ENCODE assay signal across 33 mouse cellular contexts in genomic region chr3:137728689-137729088, GRCm38 (mm10). TPM values are rescaled to one million over a fixed set of nuclear protein-coding genes. Genes with fewer than 3 reads are reported as not detected.
DNase-seq lines count a peak whose midpoint lies in the region; ATAC-seq lines count a peak whose summit lies in the region.
"Had no signal": no experiment of that assay in that cellular context is flagged by ENCODE, and none has a peak within 500 bp of the region (broad histone marks: within the 10 kb centered on the region; RNA-seq: fewer than 3 reads in every experiment).

No protein-coding gene starts in this region.

- 86% methylated on average over 9 of the region's 9 CpGs for WGBS in forebrain, embryonic 13.5 days
- 93% methylated on average over 9 of the region's 9 CpGs for WGBS in forebrain, embryonic 11.5 days
- WGBS in hindbrain, embryonic 13.5 days, result 77% methylated on average over 9 of the region's 9 CpGs
- 91% methylated on average over 9 of the region's 9 CpGs for WGBS in hindbrain, embryonic 10.5 days
- WGBS in forebrain, embryonic 16.5 days, result 60% methylated on average over 9 of the region's 9 CpGs

- no peaks in the 10 kb centered on the region for H3K9me3 ChIP-seq in forebrain, embryonic 13.5 days (replicated peaks)
- H3K9me3 ChIP-seq in forebrain, embryonic 11.5 days (ENCODE audit: control insufficient read depth, low read length), result no peaks in the 10 kb centered on the region
- no peaks in the 10 kb centered on the region for H3K9me3 ChIP-seq in hindbrain, embryonic 13.5 days
- no peaks in the 10 kb centered on the region for H3K9me3 ChIP-seq in hindbrain, embryonic 10.5 days
- H3K9me3 ChIP-seq in forebrain, embryonic 16.5 days (ENCODE audit: control insufficient read depth, low read length), result no peaks in the 10 kb centered on the region
- H3K9me3 ChIP-seq: embryonic facial prominence, embryonic 10.5 days; embryonic facial prominence, embryonic 13.5 days; heart, embryonic 12.5 days; heart, embryonic 15.5 days; hindbrain, embryonic 15.5 days had no signal

- DNase-seq in forebrain, embryonic 11.5 days (ENCODE audit: low spot score), result no peak
- no peak for DNase-seq in hindbrain, embryonic 10.5 days (ENCODE audit: low spot score)
- peak; percentile 42 for DNase-seq in layer of hippocampus, adult 9-11 months
- no peak for DNase-seq in layer of hippocampus, postnatal 25 days (ENCODE audit: extremely low spot score in 1 of 2, low spot score in 1 of 2)
- no peak for DNase-seq in gastrocnemius, postnatal 4 days (ENCODE audit: low spot score in 2 of 2)
- DNase-seq: adrenal gland, adult 8-10 months; adrenal gland, postnatal 25 days; cerebellum, adult 11-12 months; cerebellum, adult 8-10 months; cerebellum, postnatal 10 days; cerebellum, postnatal 36 days; embryo, embryonic 11 days; gastrocnemius, adult 2 months; gastrocnemius, postnatal 14 days; heart, adult 18-20 months; heart, postnatal 10 days; heart, postnatal 36 days had no signal

- no peaks in the 10 kb centered on the region for H3K4me1 ChIP-seq in forebrain, embryonic 13.5 days
- no peaks in the 10 kb centered on the region for H3K4me1 ChIP-seq in forebrain, embryonic 11.5 days (replicated peaks; ENCODE audit: control insufficient read depth, insufficient read depth, low read length)
- no peaks in the 10 kb centered on the region for H3K4me1 ChIP-seq in hindbrain, embryonic 13.5 days (replicated peaks)
- peaks cover 6% of the 10 kb centered on the region; the same call in 1 of the 2 replicates for H3K4me1 ChIP-seq in hindbrain, embryonic 10.5 days (replicated peaks)
- 0 out of 2 replicates have a peak, but pooled peaks cover 3% of the 10 kb centered on the region for H3K4me1 ChIP-seq in forebrain, embryonic 16.5 days (replicated peaks; ENCODE audit: control insufficient read depth, insufficient read depth, low read length)
- H3K4me1 ChIP-seq: embryonic facial prominence, embryonic 10.5 days; heart, embryonic 15.5 days; hindbrain, embryonic 15.5 days had no signal

- H3K27ac ChIP-seq in forebrain, embryonic 13.5 days, result no peak overlapping the region
- H3K27ac ChIP-seq in forebrain, embryonic 11.5 days (ENCODE audit: low read depth, low read length), result no peak overlapping the region
- no peak overlapping the region for H3K27ac ChIP-seq in hindbrain, embryonic 13.5 days
- no peak overlapping the region for H3K27ac ChIP-seq in hindbrain, embryonic 10.5 days
- H3K27ac ChIP-seq in forebrain, embryonic 16.5 days (ENCODE audit: low read length), result no peak overlapping the region
- H3K27ac ChIP-seq: embryonic facial prominence, embryonic 10.5 days; embryonic facial prominence, embryonic 13.5 days; gastrocnemius, adult 2 months; heart, embryonic 15.5 days; hindbrain, embryonic 15.5 days had no signal

- ATAC-seq in forebrain, embryonic 13.5 days, result 0 out of 2 replicates have a peak, but pooled peaks have one; percentile 33
- ATAC-seq in forebrain, embryonic 11.5 days (replicated peaks; ENCODE audit: low FRiP score), result no peak
- ATAC-seq in hindbrain, embryonic 13.5 days (ENCODE audit: low FRiP score), result 0 out of 2 replicates have a peak, but pooled peaks have one; percentile 54
- ATAC-seq in forebrain, embryonic 16.5 days, result peak; percentile 49; the same call in 1 of the 2 replicates
- ATAC-seq: activated CD4-positive, CD25-positive, alpha-beta regulatory T cell, adult 4 months; intestine, postnatal 0 days had no signal

- no peaks in the 10 kb centered on the region for H3K36me3 ChIP-seq in forebrain, embryonic 13.5 days (ENCODE audit: poor library complexity, severe bottlenecking)
- no peaks in the 10 kb centered on the region for H3K36me3 ChIP-seq in forebrain, embryonic 11.5 days (ENCODE audit: control insufficient read depth, insufficient read depth, low read length)
- no peaks in the 10 kb centered on the region for H3K36me3 ChIP-seq in hindbrain, embryonic 13.5 days
- no peaks in the 10 kb centered on the region for H3K36me3 ChIP-seq in hindbrain, embryonic 10.5 days
- no peaks in the 10 kb centered on the region for H3K36me3 ChIP-seq in forebrain, embryonic 16.5 days (ENCODE audit: control insufficient read depth, insufficient read depth)
- H3K36me3 ChIP-seq: embryonic facial prominence, embryonic 10.5 days; embryonic facial prominence, embryonic 13.5 days; heart, embryonic 12.5 days; heart, embryonic 15.5 days; hindbrain, embryonic 15.5 days had no signal

- no peak overlapping the region for H3K4me2 ChIP-seq in forebrain, embryonic 13.5 days
- H3K4me2 ChIP-seq in forebrain, embryonic 11.5 days (ENCODE audit: low read depth, low read length, severe bottlenecking), result no peak overlapping the region
- H3K4me2 ChIP-seq in hindbrain, embryonic 13.5 days, result no peak overlapping the region
- H3K4me2 ChIP-seq in forebrain, embryonic 16.5 days (ENCODE audit: low read length), result no peak overlapping the region
- H3K4me2 ChIP-seq: embryonic facial prominence, embryonic 13.5 days; heart, embryonic 12.5 days; heart, embryonic 15.5 days; hindbrain, embryonic 15.5 days had no signal

- no peak overlapping the region for H3K4me3 ChIP-seq in forebrain, embryonic 13.5 days
- H3K4me3 ChIP-seq in forebrain, embryonic 11.5 days (ENCODE audit: low read depth, low read length), result no peak overlapping the region
- no peak overlapping the region for H3K4me3 ChIP-seq in hindbrain, embryonic 13.5 days
- no peak overlapping the region for H3K4me3 ChIP-seq in hindbrain, embryonic 10.5 days
- no peak overlapping the region for H3K4me3 ChIP-seq in forebrain, embryonic 16.5 days (replicated peaks; ENCODE audit: low read length)
- H3K4me3 ChIP-seq: embryonic facial prominence, embryonic 10.5 days; embryonic facial prominence, embryonic 13.5 days; erythroblast, embryonic 14.5 days; gastrocnemius, adult 2 months; heart, embryonic 12.5 days; heart, embryonic 15.5 days; hindbrain, embryonic 15.5 days had no signal

- H3K27me3 ChIP-seq in forebrain, embryonic 13.5 days, result no peaks in the 10 kb centered on the region
- no peaks in the 10 kb centered on the region for H3K27me3 ChIP-seq in forebrain, embryonic 11.5 days (ENCODE audit: control insufficient read depth, insufficient read depth, low read length)
- H3K27me3 ChIP-seq in hindbrain, embryonic 13.5 days, result no peaks in the 10 kb centered on the region
- H3K27me3 ChIP-seq in hindbrain, embryonic 10.5 days (ENCODE audit: insufficient read depth, poor library complexity, severe bottlenecking), result no peaks in the 10 kb centered on the region
- no peaks in the 10 kb centered on the region for H3K27me3 ChIP-seq in forebrain, embryonic 16.5 days (replicated peaks; ENCODE audit: control insufficient read depth, insufficient read depth, low read length)
- H3K27me3 ChIP-seq: embryonic facial prominence, embryonic 13.5 days; heart, embryonic 12.5 days; heart, embryonic 15.5 days; hindbrain, embryonic 15.5 days had no signal

- H3K9ac ChIP-seq in forebrain, embryonic 13.5 days, result no peak overlapping the region
- no peak overlapping the region for H3K9ac ChIP-seq in forebrain, embryonic 11.5 days (ENCODE audit: low read length)
- H3K9ac ChIP-seq in hindbrain, embryonic 13.5 days, result no peak overlapping the region
- H3K9ac ChIP-seq in forebrain, embryonic 16.5 days (replicated peaks; ENCODE audit: low read depth, low read length), result no peak overlapping the region
- H3K9ac ChIP-seq: embryonic facial prominence, embryonic 13.5 days; heart, embryonic 12.5 days; heart, embryonic 15.5 days; hindbrain, embryonic 15.5 days had no signal

RNA-seq across cellular contexts. Expression of gene Gm21962, which starts 57.4 kb away (rescaled TPM):
- polyA plus RNA-seq in forebrain, embryonic 13.5 days (2015; fragmentation: Nextera tagmentation; extraction: Ambion mirVana), result not detected in 2 replicates
- polyA plus RNA-seq in forebrain, embryonic 11.5 days (2014; fragmentation: Nextera tagmentation; extraction: Ambion mirVana), result not detected in 2 replicates
- polyA plus RNA-seq in hindbrain, embryonic 13.5 days (2015; fragmentation: Nextera tagmentation; extraction: Ambion mirVana), result not detected in 2 replicates
- polyA plus RNA-seq in hindbrain, embryonic 10.5 days (2016; fragmentation: Nextera tagmentation; extraction: Ambion mirVana), result not detected in 2 replicates
- total RNA-seq in layer of hippocampus, postnatal 25 days (2021), result not detected
- polyA plus RNA-seq in forebrain, embryonic 16.5 days (2015; fragmentation: Nextera tagmentation; extraction: Ambion mirVana), result not detected in 2 replicates
- total RNA-seq in gastrocnemius, postnatal 4 days (2021), result not detected
- total RNA-seq: adrenal gland, adult 8-10 months; adrenal gland, postnatal 25 days; gastrocnemius, adult 2 months; gastrocnemius, postnatal 14 days; heart, adult 18-20 months; heart, postnatal 10 days; heart, postnatal 36 days had no signal
- polyA plus RNA-seq: activated CD4-positive, CD25-positive, alpha-beta regulatory T cell, adult 4 months; cortical plate, adult 2 months; embryonic facial prominence, embryonic 10.5 days; embryonic facial prominence, embryonic 13.5 days; erythroblast, embryonic 14.5 days; frontal cortex, adult 2 months; gonadal fat pad, adult 2 months; heart, embryonic 12.5 days; heart, embryonic 15.5 days; hindbrain, embryonic 11.5 days; hindbrain, embryonic 15.5 days; intestine, embryonic 14.5 days; intestine, postnatal 0 days had no signal
